Mouse (Mus musculus) limb, embryonic 10.5 days (tissue): Measurements from ENCODE around the gene Fam83b. TPM values are rescaled to one million over a fixed set of nuclear protein-coding genes. Genes with fewer than 3 reads are reported as not detected.

ENCODE experiments used
- DNase-seq: peaks from one replicate; pipeline ENCODE4 v3.0.0-alpha.2; 2017; ENCODE audit warnings: low spot score
- H3K27ac ChIP-seq: fragments of 300-500 bp; sonication (generic); 2 replicates; pipeline ENCODE4 v1.5.1; 2016; ENCODE audit warnings: mild to moderate bottlenecking
- H3K27me3 ChIP-seq: fragments of 300-500 bp; sonication (generic); 2 replicates; pipeline ENCODE4 v1.6.1; 2016; ENCODE audit warnings: low read depth, mild to moderate bottlenecking; ENCODE audit not compliant: poor library complexity, severe bottlenecking
- H3K36me3 ChIP-seq: fragments of 300-500 bp; sonication (generic); 2 replicates; pipeline ENCODE4 v1.6.1; 2016; ENCODE audit warnings: mild to moderate bottlenecking, moderate library complexity
- H3K4me1 ChIP-seq: fragments of 300-500 bp; sonication (generic); 2 replicates; pipeline ENCODE4 v1.6.1; 2016
- H3K4me3 ChIP-seq: fragments of 300-500 bp; sonication (generic); 2 replicates; pipeline ENCODE4 v1.5.1; 2016; ENCODE audit warnings: mild to moderate bottlenecking, moderate library complexity
- H3K9me3 ChIP-seq: fragments of 300-500 bp; sonication (generic); replicated peaks from 2 replicates; pipeline ENCODE4 v1.6.1; 2016; ENCODE audit warnings: mild to moderate bottlenecking
- WGBS: fragments of 180-500 bp; shearing (Covaris S2); methylation state at CpG from one replicate; pipeline ENCODE4 v1.1.7; 2016; 5-methylcytosine and 5-hydroxymethylcytosine counted together
- polyA plus RNA-seq: library from polyadenylated mRNA; unstranded; fragments of >200 nt; fragmentation: Nextera tagmentation; extraction: Ambion mirVana; gene quantifications from 2 replicates; pipeline ENCODE4 v1.2.1, GENCODE M21; 2016

The Fam83b gene
- polyA plus RNA-seq: 0.87 and 1.1 TPM in 2 replicates

- Histone ChIP-seq H3K4me3 (peak within 1 kb of the TSS; percentile 67), H3K9me3 (no peaks in the 10 kb centered on the region), H3K27me3 (peaks cover 28% of the 10 kb centered on the region), H3K36me3 (no peaks in the 10 kb centered on the region), H3K27ac (peak within 1 kb of the TSS; percentile 11), H3K4me1 (peaks cover 15% of the 10 kb centered on the region)
- 2% methylated on average over 40 of the region's 40 CpGs for WGBS
- DNase-seq: peak; percentile 55
These were observed at the start of gene Fam83b for GRCm38 (mm10) chr9:76566515-76567280. Fam83b (minus strand) TSS chr9:76567116.

GRCm38 (mm10) chr9:76614165-76614564, 47.2 kb upstream of the Fam83b start:
- H3K9me3 ChIP-seq: no peaks in the 10 kb centered on the region
- 63% methylated on average over 4 of the region's 4 CpGs for WGBS
- DNase-seq: no peak

GRCm38 (mm10) chr9:76603744-76604143, 36.8 kb upstream of the Fam83b start:
- no peaks in the 10 kb centered on the region for H3K36me3 ChIP-seq
- H3K4me3 ChIP-seq: no peak overlapping the region
- DNase-seq: no peak
- WGBS: 86% methylated on average over 5 of the region's 5 CpGs
- no peaks in the 10 kb centered on the region for H3K9me3 ChIP-seq
- H3K27ac ChIP-seq: no peak overlapping the region
- H3K27me3 ChIP-seq: no peaks in the 10 kb centered on the region
- no peaks in the 10 kb centered on the region for H3K4me1 ChIP-seq

More at GRCm38 (mm10) chr9:76614165-76614564, 47.2 kb upstream of the Fam83b start:
- no peak overlapping the region for H3K4me3 ChIP-seq
- H3K36me3 ChIP-seq: no peaks in the 10 kb centered on the region
- no peak overlapping the region for H3K27ac ChIP-seq
- no peaks in the 10 kb centered on the region for H3K27me3 ChIP-seq
- H3K4me1 ChIP-seq: no peaks in the 10 kb centered on the region

GRCm38 (mm10) chr9:76602874-76603273, 36.0 kb upstream of the Fam83b start:
- no peak overlapping the region for H3K27ac ChIP-seq
- DNase-seq: no peak
- H3K4me1 ChIP-seq: no peaks in the 10 kb centered on the region
- H3K27me3 ChIP-seq: no peaks in the 10 kb centered on the region
- WGBS: 86% methylated on average over 2 of the region's 2 CpGs
- no peaks in the 10 kb centered on the region for H3K36me3 ChIP-seq
- no peak overlapping the region for H3K4me3 ChIP-seq
- no peaks in the 10 kb centered on the region for H3K9me3 ChIP-seq

- Histone ChIP-seq H3K27ac (no peak overlapping the region), H3K27me3 (no peaks in the 10 kb centered on the region), H3K4me1 (no peaks in the 10 kb centered on the region), H3K36me3 (no peaks in the 10 kb centered on the region), H3K4me3 (no peak overlapping the region), H3K9me3 (no peaks in the 10 kb centered on the region)
- DNase-seq: no peak
- WGBS: 70% methylated on average over 4 of the region's 4 CpGs
These were observed 30.5 kb upstream of the Fam83b start for GRCm38 (mm10) chr9:76597395-76597794.

GRCm38 (mm10) chr9:76593841-76594240, 26.9 kb upstream of the Fam83b start:
- DNase-seq: no peak
- H3K4me1 ChIP-seq: no peaks in the 10 kb centered on the region
- H3K4me3 ChIP-seq: no peak overlapping the region
- WGBS: 36% methylated on average over 2 of the region's 2 CpGs
- no peak overlapping the region for H3K27ac ChIP-seq
- no peaks in the 10 kb centered on the region for H3K27me3 ChIP-seq
- no peaks in the 10 kb centered on the region for H3K36me3 ChIP-seq
- H3K9me3 ChIP-seq: no peaks in the 10 kb centered on the region

GRCm38 (mm10) chr9:76583943-76584342, 17.0 kb upstream of the Fam83b start:
- DNase-seq: no peak
- 94% methylated on average over 6 of the region's 6 CpGs for WGBS
- Histone ChIP-seq H3K9me3 (no peaks in the 10 kb centered on the region), H3K36me3 (no peaks in the 10 kb centered on the region), H3K27me3 (no peaks in the 10 kb centered on the region), H3K27ac (no peak overlapping the region), H3K4me1 (no peaks in the 10 kb centered on the region), H3K4me3 (no peak overlapping the region)

GRCm38 (mm10) chr9:76581966-76582365, 15.1 kb upstream of the Fam83b start:
- Histone ChIP-seq H3K36me3 (no peaks in the 10 kb centered on the region), H3K9me3 (no peaks in the 10 kb centered on the region), H3K27ac (no peak overlapping the region), H3K27me3 (no peaks in the 10 kb centered on the region), H3K4me1 (no peaks in the 10 kb centered on the region), H3K4me3 (no peak overlapping the region)
- WGBS: 88% methylated on average over 5 of the region's 5 CpGs
- DNase-seq: no peak

- peaks cover 15% of the 10 kb centered on the region for H3K4me1 ChIP-seq
- H3K9me3 ChIP-seq: no peaks in the 10 kb centered on the region
- H3K27ac ChIP-seq: peak overlapping the region; percentile 11
- DNase-seq: no peak
- H3K36me3 ChIP-seq: no peaks in the 10 kb centered on the region
- H3K4me3 ChIP-seq: peak overlapping the region; percentile 67
- H3K27me3 ChIP-seq: peaks cover 28% of the 10 kb centered on the region
- WGBS: 4% methylated on average over 13 of the region's 13 CpGs
These were observed 352 bp upstream of the Fam83b start for GRCm38 (mm10) chr9:76567281-76567655.

GRCm38 (mm10) chr9:76565656-76566055, 1.3 kb downstream of the Fam83b start:
- H3K4me1 ChIP-seq: peaks cover 15% of the 10 kb centered on the region
- no peak overlapping the region for H3K27ac ChIP-seq
- no peak for DNase-seq
- 88% methylated on average over 2 of the region's 2 CpGs for WGBS
- no peaks in the 10 kb centered on the region for H3K36me3 ChIP-seq
- H3K9me3 ChIP-seq: no peaks in the 10 kb centered on the region
- H3K27me3 ChIP-seq: peaks cover 28% of the 10 kb centered on the region
- no peak overlapping the region for H3K4me3 ChIP-seq

GRCm38 (mm10) chr9:76564071-76564470, 2.8 kb downstream of the Fam83b start:
- Histone ChIP-seq H3K36me3 (no peaks in the 10 kb centered on the region), H3K4me3 (no peak overlapping the region), H3K9me3 (no peaks in the 10 kb centered on the region), H3K27ac (no peak overlapping the region), H3K27me3 (peaks cover 28% of the 10 kb centered on the region), H3K4me1 (peaks cover 15% of the 10 kb centered on the region)
- no peak for DNase-seq
- 80% methylated on average over 1 of the region's 1 CpGs for WGBS

GRCm38 (mm10) chr9:76562794-76563193, 4.1 kb downstream of the Fam83b start:
- H3K27me3 ChIP-seq: peaks cover 18% of the 10 kb centered on the region
- H3K4me3 ChIP-seq: no peak overlapping the region
- no peaks in the 10 kb centered on the region for H3K36me3 ChIP-seq
- H3K4me1 ChIP-seq: peaks cover 15% of the 10 kb centered on the region
- 43% methylated on average over 6 of the region's 6 CpGs for WGBS
- no peak overlapping the region for H3K27ac ChIP-seq
- H3K9me3 ChIP-seq: no peaks in the 10 kb centered on the region
- no peak for DNase-seq

- WGBS: 92% methylated on average over 2 of the region's 2 CpGs
- Histone ChIP-seq H3K27me3 (no peaks in the 10 kb centered on the region), H3K9me3 (no peaks in the 10 kb centered on the region), H3K27ac (no peak overlapping the region), H3K4me3 (no peak overlapping the region), H3K4me1 (0 out of 2 replicates have a peak, but pooled peaks cover 2% of the 10 kb centered on the region), H3K36me3 (no peaks in the 10 kb centered on the region)
- no peak for DNase-seq
These were observed 7.7 kb downstream of the Fam83b start for GRCm38 (mm10) chr9:76559240-76559639.
